Mouse (Mus musculus): ENCODE measurements around the gene Krtap5-5. TPM values are rescaled to one million over a fixed set of nuclear protein-coding genes. Genes with fewer than 3 reads are reported as not detected.

Krtap5-5 gene
- total and polyA plus RNA-seq, 2 experiments: not detected

DNA sequence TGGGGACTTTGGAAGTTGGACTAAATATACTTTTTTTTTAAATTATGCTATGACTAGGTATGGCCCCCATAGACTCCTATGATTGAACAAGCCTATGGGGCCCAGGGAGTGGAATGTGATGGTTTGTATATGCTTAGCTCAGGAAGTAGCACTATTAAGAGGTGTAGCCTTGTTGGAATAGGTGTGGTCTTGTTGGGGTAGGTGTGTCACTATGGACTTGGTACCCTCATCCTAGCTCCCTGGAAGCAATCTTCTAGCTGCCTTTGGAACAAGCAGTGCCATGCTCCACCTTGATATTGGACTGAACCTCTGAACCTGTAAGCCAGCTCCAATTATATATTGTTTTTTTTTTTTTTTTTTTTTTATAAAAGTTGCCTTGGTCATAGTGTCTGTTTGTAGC lies 24.3 kb downstream of the Krtap5-5 start:
- no peaks in the 10 kb centered on the region for H3K36me3 ChIP-seq (ENCODE audit: control insufficient read depth, insufficient read depth, low read length)
- H3K27me3 ChIP-seq (ENCODE audit: control insufficient read depth, insufficient read depth, low read length): 0 out of 2 replicates have a peak, but pooled peaks cover 2% of the 10 kb centered on the region
- no peaks in the 10 kb centered on the region for H3K79me2 ChIP-seq (ENCODE audit: control insufficient read depth, insufficient read depth, low read length)
- no peak overlapping the region for H3K27ac ChIP-seq (replicated peaks; ENCODE audit: insufficient read depth, low read depth, low read length)
- no peaks in the 10 kb centered on the region for H3K4me1 ChIP-seq (ENCODE audit: control insufficient read depth, insufficient read depth, low read length)
- no peak for TF ChIP-seq CTCF (IDR thresholded peaks at IDR 0.05; ENCODE audit: low read depth, low read length)
- TF ChIP-seq POLR2A (IDR thresholded peaks at IDR 0.05; ENCODE audit: extremely low read depth, insufficient read depth, low read length): no peak
- no peak for DNase-seq (ENCODE audit: extremely low read depth, low read depth, low spot score)
- no peak overlapping the region for H3K9ac ChIP-seq (ENCODE audit: low read depth, low read length)
- H3K4me3 ChIP-seq (ENCODE audit: insufficient read depth, low read depth, low read length): no peak overlapping the region

DNA sequence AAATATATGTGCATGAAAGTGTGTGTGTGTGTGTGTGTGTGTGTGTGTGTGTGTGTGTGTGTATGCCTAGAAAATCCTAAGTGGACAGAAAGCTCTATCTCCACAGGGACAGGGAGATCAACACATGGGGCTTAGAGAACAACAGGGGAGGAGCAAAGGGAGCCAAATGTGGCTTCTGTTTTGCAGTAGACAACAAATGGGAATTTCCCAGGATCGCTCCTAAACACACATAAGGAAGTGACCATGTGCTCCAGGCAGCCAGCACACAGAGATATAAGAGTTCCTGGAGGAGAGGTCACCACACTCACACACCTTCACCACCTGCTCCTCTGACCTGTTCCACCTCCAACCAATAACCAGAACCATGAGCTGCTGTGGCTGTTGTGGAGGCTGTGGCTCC lies 28.7 kb downstream of the Krtap5-5 start, which contains the start of gene Krtap5-3:
Gene Krtap5-3, plus strand, starts transcription at position 301 of the 400 bp plus-strand sequence.
- TF ChIP-seq POLR2A (IDR thresholded peaks at IDR 0.05; ENCODE audit: extremely low read depth, insufficient read depth, low read length): no peak
- TF ChIP-seq CTCF (IDR thresholded peaks at IDR 0.05; ENCODE audit: low read depth, low read length): no peak
- H3K36me3 ChIP-seq (ENCODE audit: control insufficient read depth, insufficient read depth, low read length): no peaks in the 10 kb centered on the region
- no peak within 1 kb of the TSS for H3K4me3 ChIP-seq (ENCODE audit: insufficient read depth, low read depth, low read length)
- WGBS: 47% methylated on average over 1 of the region's 1 CpGs
- H3K27ac ChIP-seq (replicated peaks; ENCODE audit: insufficient read depth, low read depth, low read length): no peak within 1 kb of the TSS
- no peak for DNase-seq (ENCODE audit: extremely low read depth, low read depth, low spot score)
- H3K27me3 ChIP-seq (ENCODE audit: control insufficient read depth, insufficient read depth, low read length): 0 out of 2 replicates have a peak, but pooled peaks cover under 1% of the 10 kb centered on the region
- H3K79me2 ChIP-seq (ENCODE audit: control insufficient read depth, insufficient read depth, low read length): no peaks in the 10 kb centered on the region
- H3K4me1 ChIP-seq (ENCODE audit: control insufficient read depth, insufficient read depth, low read length): no peaks in the 10 kb centered on the region
- no peak within 1 kb of the TSS for H3K9ac ChIP-seq (ENCODE audit: low read depth, low read length)

DNA sequence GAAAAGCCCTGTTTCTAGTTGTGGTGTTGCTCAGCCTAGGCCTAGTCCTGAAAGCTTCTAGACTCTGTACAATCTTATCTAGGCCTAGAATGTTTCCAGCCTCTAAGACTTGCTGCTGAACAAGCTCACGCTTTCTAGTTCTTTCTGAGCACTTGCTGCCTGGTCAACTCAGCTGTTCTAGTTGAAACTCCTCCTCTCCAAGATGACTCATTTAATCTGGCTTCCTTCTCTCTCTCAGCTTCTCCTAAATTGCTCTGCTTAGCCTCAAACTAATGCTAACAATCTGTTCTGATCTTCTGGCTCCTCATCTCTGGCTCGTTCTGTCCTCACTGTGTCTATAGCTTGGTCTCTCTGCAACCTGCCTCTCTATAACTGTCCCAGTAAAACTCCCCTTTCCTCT lies 31.0 kb downstream of the Krtap5-5 start:
- 77% methylated on average over 2 of the region's 2 CpGs for WGBS
- no peaks in the 10 kb centered on the region for H3K4me1 ChIP-seq (ENCODE audit: control insufficient read depth, insufficient read depth, low read length)

DNA sequence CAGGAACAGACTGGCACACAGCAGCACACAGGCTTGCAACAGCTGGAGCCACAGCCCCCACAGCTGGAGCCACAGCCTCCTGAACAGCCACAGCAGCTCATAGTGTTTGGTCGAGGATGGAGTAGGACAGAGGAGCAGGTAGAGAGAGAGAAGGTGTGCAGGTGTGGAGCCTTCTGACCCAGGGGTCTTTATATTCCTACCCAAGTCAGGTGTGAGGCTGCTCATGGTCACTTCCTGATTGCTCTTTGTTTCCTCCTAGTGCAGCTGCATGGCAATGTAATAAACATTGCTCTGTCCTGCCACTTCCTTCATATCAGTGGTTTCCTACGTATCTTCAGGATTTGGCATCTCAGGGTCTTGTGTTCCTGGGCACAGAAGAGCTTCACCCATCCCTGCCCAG lies 39.5 kb downstream of the Krtap5-5 start, which contains the start of gene Gm10153:
Gene Gm10153, minus strand, starts transcription at position 101 of the 400 bp plus-strand sequence.
- Histone ChIP-seq H3K79me2 (ENCODE audit: control insufficient read depth, insufficient read depth, low read length) (no peaks in the 10 kb centered on the region), H3K9ac (ENCODE audit: low read depth, low read length) (no peak within 1 kb of the TSS), H3K36me3 (ENCODE audit: control insufficient read depth, insufficient read depth, low read length) (no peaks in the 10 kb centered on the region), H3K27ac (replicated peaks; ENCODE audit: insufficient read depth, low read depth, low read length) (no peak within 1 kb of the TSS), H3K27me3 (ENCODE audit: control insufficient read depth, insufficient read depth, low read length) (peaks cover 2% of the 10 kb centered on the region; the same call in 1 of the 2 replicates), H3K4me3 (ENCODE audit: insufficient read depth, low read depth, low read length) (no peak within 1 kb of the TSS), H3K4me1 (ENCODE audit: control insufficient read depth, insufficient read depth, low read length) (no peaks in the 10 kb centered on the region)
- WGBS: 25% methylated on average over 2 of the region's 2 CpGs
- no peak for TF ChIP-seq POLR2A (IDR thresholded peaks at IDR 0.05; ENCODE audit: extremely low read depth, insufficient read depth, low read length)
- TF ChIP-seq CTCF (IDR thresholded peaks at IDR 0.05; ENCODE audit: low read depth, low read length): no peak
- no peak for DNase-seq (ENCODE audit: extremely low read depth, low read depth, low spot score)

More for the DNA sequence above, 31.0 kb downstream of the Krtap5-5 start:
- no peak overlapping the region for H3K27ac ChIP-seq (replicated peaks; ENCODE audit: insufficient read depth, low read depth, low read length)
- no peaks in the 10 kb centered on the region for H3K27me3 ChIP-seq (ENCODE audit: control insufficient read depth, insufficient read depth, low read length)
- no peak for DNase-seq (ENCODE audit: extremely low read depth, low read depth, low spot score)
- H3K9ac ChIP-seq (ENCODE audit: low read depth, low read length): no peak overlapping the region
- H3K36me3 ChIP-seq (ENCODE audit: control insufficient read depth, insufficient read depth, low read length): no peaks in the 10 kb centered on the region
- TF ChIP-seq CTCF (IDR thresholded peaks at IDR 0.05; ENCODE audit: low read depth, low read length) (no peak), POLR2A (IDR thresholded peaks at IDR 0.05; ENCODE audit: extremely low read depth, insufficient read depth, low read length) (no peak)
- H3K79me2 ChIP-seq (ENCODE audit: control insufficient read depth, insufficient read depth, low read length): no peaks in the 10 kb centered on the region
- no peak overlapping the region for H3K4me3 ChIP-seq (ENCODE audit: insufficient read depth, low read depth, low read length)

DNA sequence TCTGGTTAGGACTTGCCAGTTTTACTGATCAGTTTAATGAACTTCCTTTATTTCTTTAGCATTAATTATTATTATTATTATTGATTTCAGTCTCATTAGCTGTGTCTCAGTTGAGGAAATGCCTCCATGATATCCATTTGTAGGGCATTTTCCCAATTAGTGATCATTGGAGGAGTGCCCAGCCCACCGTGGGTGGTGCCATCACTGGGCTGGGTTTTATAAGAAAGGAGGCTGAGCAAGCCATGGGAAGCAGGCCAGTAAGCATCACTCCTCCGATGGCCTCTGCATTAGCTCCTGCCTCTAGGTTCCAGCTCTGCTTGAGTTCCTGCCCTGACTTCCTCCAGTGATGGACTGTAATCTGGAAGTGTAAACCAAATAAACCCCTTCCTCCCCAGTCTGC lies 41.6 kb downstream of the Krtap5-5 start:
- TF ChIP-seq POLR2A (IDR thresholded peaks at IDR 0.05; ENCODE audit: extremely low read depth, insufficient read depth, low read length) (no peak), CTCF (IDR thresholded peaks at IDR 0.05; ENCODE audit: low read depth, low read length) (no peak)
- Histone ChIP-seq H3K4me1 (ENCODE audit: control insufficient read depth, insufficient read depth, low read length) (no peaks in the 10 kb centered on the region), H3K79me2 (ENCODE audit: control insufficient read depth, insufficient read depth, low read length) (no peaks in the 10 kb centered on the region), H3K27ac (replicated peaks; ENCODE audit: insufficient read depth, low read depth, low read length) (no peak overlapping the region), H3K4me3 (ENCODE audit: insufficient read depth, low read depth, low read length) (no peak overlapping the region), H3K9ac (ENCODE audit: low read depth, low read length) (no peak overlapping the region), H3K36me3 (ENCODE audit: control insufficient read depth, insufficient read depth, low read length) (no peaks in the 10 kb centered on the region), H3K27me3 (ENCODE audit: control insufficient read depth, insufficient read depth, low read length) (peaks cover 2% of the 10 kb centered on the region; the same call in 1 of the 2 replicates)
- WGBS: 73% methylated on average over 2 of the region's 2 CpGs
- DNase-seq (ENCODE audit: extremely low read depth, low read depth, low spot score): no peak

DNA sequence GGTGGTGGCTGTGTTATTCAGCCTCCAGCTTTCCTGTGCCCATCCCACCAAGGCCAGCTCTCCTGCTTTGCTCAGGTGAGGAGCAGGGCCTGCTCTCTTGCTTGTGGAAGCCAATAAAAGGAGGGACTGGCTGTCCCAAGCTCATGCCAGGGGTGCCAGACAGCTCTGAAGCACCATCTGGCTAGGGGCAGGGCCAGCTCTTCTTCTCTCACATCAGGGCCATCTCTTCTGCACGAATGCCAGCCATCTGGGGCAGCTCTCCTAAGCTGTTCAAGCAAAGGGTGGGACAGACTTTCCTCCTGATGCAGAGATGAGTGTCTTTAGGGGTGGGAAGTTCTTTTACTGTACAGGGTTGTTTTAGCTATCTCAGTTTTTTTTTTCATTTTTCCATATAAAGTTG lies 48.8 kb downstream of the Krtap5-5 start:
- Histone ChIP-seq H3K4me1 (ENCODE audit: control insufficient read depth, insufficient read depth, low read length) (no peaks in the 10 kb centered on the region), H3K27me3 (ENCODE audit: control insufficient read depth, insufficient read depth, low read length) (no peaks in the 10 kb centered on the region), H3K79me2 (ENCODE audit: control insufficient read depth, insufficient read depth, low read length) (no peaks in the 10 kb centered on the region), H3K36me3 (ENCODE audit: control insufficient read depth, insufficient read depth, low read length) (no peaks in the 10 kb centered on the region), H3K27ac (replicated peaks; ENCODE audit: insufficient read depth, low read depth, low read length) (no peak overlapping the region), H3K9ac (ENCODE audit: low read depth, low read length) (no peak overlapping the region), H3K4me3 (ENCODE audit: insufficient read depth, low read depth, low read length) (no peak overlapping the region)
- DNase-seq (ENCODE audit: extremely low read depth, low read depth, low spot score): no peak
- TF ChIP-seq POLR2A (IDR thresholded peaks at IDR 0.05; ENCODE audit: extremely low read depth, insufficient read depth, low read length) (no peak), CTCF (IDR thresholded peaks at IDR 0.05; ENCODE audit: low read depth, low read length) (no peak)
- WGBS: 38% methylated on average over 1 of the region's 1 CpGs

Other genes with a start within 250 kb of the Krtap5-5 start
- 26.2 and 27.6 TPM in 2 replicates for gene Mob2, start 168.9 kb downstream of the Krtap5-5 start, total RNA-seq (2014; rRNA removed)
- 24.0 and 26.4 TPM in 2 replicates for gene Mob2, start 168.9 kb downstream of the Krtap5-5 start, polyA plus RNA-seq (2012; rRNA removed)
- under 0.01 and 0.07 TPM in 2 replicates for gene Dusp8, start 134.1 kb downstream of the Krtap5-5 start, total RNA-seq (2014; rRNA removed)
- 0.16 and 0.48 TPM in 2 replicates for gene Dusp8, start 134.1 kb downstream of the Krtap5-5 start, polyA plus RNA-seq (2012; rRNA removed)
- gene Gm45618, start 109.2 kb downstream of the Krtap5-5 start, total RNA-seq (2014; rRNA removed): not detected in 2 replicates
- not detected in 2 replicates for gene Gm45618, start 109.2 kb downstream of the Krtap5-5 start, polyA plus RNA-seq (2012; rRNA removed)
- not detected in 2 replicates for gene Gm39115, start 93.9 kb downstream of the Krtap5-5 start, total RNA-seq (2014; rRNA removed)
- gene Gm39115, start 93.9 kb downstream of the Krtap5-5 start, polyA plus RNA-seq (2012; rRNA removed): not detected in 2 replicates
- gene Gm45337, start 85.4 kb downstream of the Krtap5-5 start, total RNA-seq (2014; rRNA removed): not detected in 2 replicates
- not detected in 2 replicates for gene Gm45337, start 85.4 kb downstream of the Krtap5-5 start, polyA plus RNA-seq (2012; rRNA removed)
- not detected in 2 replicates for gene Gm29735, start 72.9 kb downstream of the Krtap5-5 start, total RNA-seq (2014; rRNA removed)
- gene Gm29735, start 72.9 kb downstream of the Krtap5-5 start, polyA plus RNA-seq (2012; rRNA removed): not detected in 2 replicates
- not detected in 2 replicates for gene Gm4553, start 64.2 kb downstream of the Krtap5-5 start, total RNA-seq (2014; rRNA removed)
- not detected in 2 replicates for gene Gm4553, start 64.2 kb downstream of the Krtap5-5 start, polyA plus RNA-seq (2012; rRNA removed)
- gene Krtap5-2, start 54.0 kb downstream of the Krtap5-5 start, total RNA-seq (2014; rRNA removed): not detected in 2 replicates
- not detected in 2 replicates for gene Krtap5-2, start 54.0 kb downstream of the Krtap5-5 start, polyA plus RNA-seq (2012; rRNA removed)
- gene Gm10153, start 39.6 kb downstream of the Krtap5-5 start, total RNA-seq (2014; rRNA removed): not detected in 2 replicates
- gene Gm10153, start 39.6 kb downstream of the Krtap5-5 start, polyA plus RNA-seq (2012; rRNA removed): not detected in 2 replicates
- not detected in 2 replicates for gene Krtap5-3, start 28.6 kb downstream of the Krtap5-5 start, total RNA-seq (2014; rRNA removed)
- not detected in 2 replicates for gene Krtap5-3, start 28.6 kb downstream of the Krtap5-5 start, polyA plus RNA-seq (2012; rRNA removed)
- not detected in 2 replicates for gene Gm7579, start 18.1 kb downstream of the Krtap5-5 start, total RNA-seq (2014; rRNA removed)
- not detected in 2 replicates for gene Gm7579, start 18.1 kb downstream of the Krtap5-5 start, polyA plus RNA-seq (2012; rRNA removed)
- not detected in 2 replicates for gene Gm40460, start 11.1 kb upstream of the Krtap5-5 start, total RNA-seq (2014; rRNA removed)
- not detected in 2 replicates for gene Gm40460, start 11.1 kb upstream of the Krtap5-5 start, polyA plus RNA-seq (2012; rRNA removed)
- gene Gm2431, start 28.4 kb upstream of the Krtap5-5 start, total RNA-seq (2014; rRNA removed): not detected in 2 replicates
- gene Gm2431, start 28.4 kb upstream of the Krtap5-5 start, polyA plus RNA-seq (2012; rRNA removed): not detected in 2 replicates
- gene Gm4559, start 44.4 kb upstream of the Krtap5-5 start, total RNA-seq (2014; rRNA removed): not detected in 2 replicates
- not detected in 2 replicates for gene Gm4559, start 44.4 kb upstream of the Krtap5-5 start, polyA plus RNA-seq (2012; rRNA removed)
- not detected in 2 replicates for gene Krtap5-1, start 67.1 kb upstream of the Krtap5-5 start, total RNA-seq (2014; rRNA removed)
- not detected in 2 replicates for gene Krtap5-1, start 67.1 kb upstream of the Krtap5-5 start, polyA plus RNA-seq (2012; rRNA removed)
- gene Krtap5-4, start 73.6 kb upstream of the Krtap5-5 start, total RNA-seq (2014; rRNA removed): not detected in 2 replicates
- gene Krtap5-4, start 73.6 kb upstream of the Krtap5-5 start, polyA plus RNA-seq (2012; rRNA removed): not detected in 2 replicates
- 0.54 and 0.65 TPM in 2 replicates for gene Ifitm10, start 143.8 kb upstream of the Krtap5-5 start, total RNA-seq (2014; rRNA removed)
- gene Ifitm10, start 143.8 kb upstream of the Krtap5-5 start, polyA plus RNA-seq (2012; rRNA removed): 0.71 and 1.00 TPM in 2 replicates
- 126 and 130 TPM in 2 replicates for gene Gm49369, start 152.7 kb upstream of the Krtap5-5 start, total RNA-seq (2014; rRNA removed)
- gene Gm49369, start 152.7 kb upstream of the Krtap5-5 start, polyA plus RNA-seq (2012; rRNA removed): 0.38 TPM in 1 of 2 replicates, not detected in the other
- gene Ctsd, start 158.1 kb upstream of the Krtap5-5 start, total RNA-seq (2014; rRNA removed): 215 and 244 TPM in 2 replicates
- 355 and 444 TPM in 2 replicates for gene Ctsd, start 158.1 kb upstream of the Krtap5-5 start, polyA plus RNA-seq (2012; rRNA removed)
- not detected in 2 replicates for gene Syt8, start 204.9 kb upstream of the Krtap5-5 start, total RNA-seq (2014; rRNA removed)
- gene Syt8, start 204.9 kb upstream of the Krtap5-5 start, polyA plus RNA-seq (2012; rRNA removed): not detected in 2 replicates
- 10.1 TPM in 1 of 2 replicates, not detected in the other for gene Tnni2, start 211.8 kb upstream of the Krtap5-5 start, total RNA-seq (2014; rRNA removed)
- gene Tnni2, start 211.8 kb upstream of the Krtap5-5 start, polyA plus RNA-seq (2012; rRNA removed): not detected in 2 replicates
- gene Lsp1, start 230.8 kb upstream of the Krtap5-5 start, total RNA-seq (2014; rRNA removed): 1.4 and 1.8 TPM in 2 replicates
- 3.1 and 6.0 TPM in 2 replicates for gene Lsp1, start 230.8 kb upstream of the Krtap5-5 start, polyA plus RNA-seq (2012; rRNA removed)